Comparison of ENCODE assay signal across 11 mouse cellular contexts in genomic region chr1:136362567-136362966, GRCm38 (mm10). TPM values are rescaled to one million over a fixed set of nuclear protein-coding genes. Genes with fewer than 3 reads are reported as not detected.
DNase-seq lines count a peak whose midpoint lies in the region; ATAC-seq and TF ChIP-seq lines count a peak whose summit lies in the region.
"Had no signal": no experiment of that assay in that cellular context is flagged by ENCODE, and none has a peak within 500 bp of the region (broad histone marks: within the 10 kb centered on the region; RNA-seq: fewer than 3 reads in every experiment).

No protein-coding gene starts in this region.

- H3K4me3 ChIP-seq in layer of hippocampus, adult 2 months: no peak overlapping the region; the same call in 1 of the 2 replicates
- H3K4me3 ChIP-seq in hindbrain, embryonic 13.5 days: no peak overlapping the region
- no peak overlapping the region for H3K4me3 ChIP-seq in midbrain, embryonic 12.5 days

- no peaks in the 10 kb centered on the region for H3K27me3 ChIP-seq in hindbrain, embryonic 13.5 days
- H3K27me3 ChIP-seq in midbrain, embryonic 12.5 days: peaks cover 4% of the 10 kb centered on the region; the same call in 1 of the 2 replicates

- 46% methylated on average over 8 of the region's 8 CpGs for WGBS in hindbrain, embryonic 13.5 days
- WGBS in midbrain, embryonic 12.5 days: 25% methylated on average over 8 of the region's 8 CpGs

- H3K4me1 ChIP-seq in hindbrain, embryonic 13.5 days (replicated peaks): peaks cover 6% of the 10 kb centered on the region; the same call in 1 of the 2 replicates
- peaks cover 17% of the 10 kb centered on the region for H3K4me1 ChIP-seq in midbrain, embryonic 12.5 days

- no peaks in the 10 kb centered on the region for H3K36me3 ChIP-seq in hindbrain, embryonic 13.5 days
- no peaks in the 10 kb centered on the region for H3K36me3 ChIP-seq in midbrain, embryonic 12.5 days

- DNase-seq in layer of hippocampus, adult 2 months (ENCODE audit: low spot score in 2 of 2): peak; percentile 24 to 35
- no peak for DNase-seq in layer of hippocampus, adult 9-10 months (ENCODE audit: low spot score)
- peak; percentile 54 for DNase-seq in embryo, embryonic 11 days
- no peak for DNase-seq in heart, adult 8-10 months (ENCODE audit: low spot score)
- no peak for DNase-seq in testis, postnatal 14 days (ENCODE audit: low spot score)
- no peak for DNase-seq in kidney, postnatal 25 days
- DNase-seq: gastrocnemius, postnatal 10 days; liver had no signal

- TF ChIP-seq CTCF in layer of hippocampus, adult 2 months (conservative IDR thresholded peaks at IDR 0.05): no peak

- no peak overlapping the region for H3K9ac ChIP-seq in hindbrain, embryonic 13.5 days
- H3K9ac ChIP-seq in midbrain, embryonic 12.5 days (replicated peaks): no peak overlapping the region

- peak overlapping the region; percentile 80 for H3K27ac ChIP-seq in layer of hippocampus, adult 2 months
- H3K27ac ChIP-seq in hindbrain, embryonic 13.5 days: peak overlapping the region; percentile 30; the same call in 1 of the 2 replicates
- peak overlapping the region; percentile 52 for H3K27ac ChIP-seq in midbrain, embryonic 12.5 days (replicated peaks)

- no peak overlapping the region for H3K4me2 ChIP-seq in hindbrain, embryonic 13.5 days
- H3K4me2 ChIP-seq in midbrain, embryonic 12.5 days (replicated peaks): no peak overlapping the region

- no peaks in the 10 kb centered on the region for H3K9me3 ChIP-seq in hindbrain, embryonic 13.5 days
- no peaks in the 10 kb centered on the region for H3K9me3 ChIP-seq in midbrain, embryonic 12.5 days

- no peak for ATAC-seq in hindbrain, embryonic 13.5 days (ENCODE audit: low FRiP score)
- peak; percentile 76 for ATAC-seq in midbrain, embryonic 12.5 days (ENCODE audit: low FRiP score, low read depth)
- ATAC-seq: inflammation-experienced regulatory T-cells, adult 6 months had no signal

RNA-seq across cellular contexts. Expression of gene Camsap2, which starts 16.7 kb away (rescaled TPM):
- 100 to 1,000 TPM; 132 to 141 TPM for total RNA-seq in layer of hippocampus, adult 2 months (2021)
- 28.2 TPM in 2 replicates for polyA plus RNA-seq in hindbrain, embryonic 13.5 days (2015; fragmentation: Nextera tagmentation; extraction: Ambion mirVana)
- 34.2 and 38.8 TPM in 2 replicates for polyA plus RNA-seq in midbrain, embryonic 12.5 days (2016; fragmentation: Nextera tagmentation; extraction: Ambion mirVana)
- total RNA-seq in heart, adult 8-10 months (2022): 10 to 100 TPM; 17.7 to 24.0 (median 19.5) TPM

RNA-seq across cellular contexts. Expression of gene Ddx59, which starts 52.5 kb away (rescaled TPM):
- total RNA-seq in layer of hippocampus, adult 2 months (2021): 10 to 100 TPM in 1 of 2 experiments, 1 to 10 TPM in 1; 9.7 to 11.2 TPM
- 18.4 and 18.9 TPM in 2 replicates for polyA plus RNA-seq in hindbrain, embryonic 13.5 days (2015; fragmentation: Nextera tagmentation; extraction: Ambion mirVana)
- 17.9 and 19.2 TPM in 2 replicates for polyA plus RNA-seq in midbrain, embryonic 12.5 days (2016; fragmentation: Nextera tagmentation; extraction: Ambion mirVana)
- total RNA-seq in heart, adult 8-10 months (2022): 10 to 100 TPM; 12.5 to 13.7 (median 13.0) TPM

Comparison
In these comparisons a context has a peak if more than half of its experiments do, and no peak if none do; other contexts are left out.
1. DNase-seq: peak in layer of hippocampus, adult 2 months (2 of 2) and embryo, embryonic 11 days (single experiment); none in layer of hippocampus, adult 9-10 months (single experiment), heart, adult 8-10 months (single experiment), testis, postnatal 14 days (single experiment) and kidney, postnatal 25 days (0 of 2).
2. H3K27ac ChIP-seq: peak in every context shown above with its lines; median percentile 80 in layer of hippocampus, adult 2 months; 52 in midbrain, embryonic 12.5 days; 30 in hindbrain, embryonic 13.5 days.
3. RNA of gene Camsap2, which starts 16.7 kb away (total RNA-seq): 132 to 141 TPM in layer of hippocampus, adult 2 months; 17.7 to 24.0 TPM in heart, adult 8-10 months; every median in the first group is over 4 times any median in the second.